Mouse (Mus musculus): Measurements from ENCODE around the gene Atp2b2. TPM values are rescaled to one million over a fixed set of nuclear protein-coding genes. Genes with fewer than 3 reads are reported as not detected.

Gene Atp2b2
- polyA plus RNA-seq, 1 experiment: 0.07 TPM

DNA sequence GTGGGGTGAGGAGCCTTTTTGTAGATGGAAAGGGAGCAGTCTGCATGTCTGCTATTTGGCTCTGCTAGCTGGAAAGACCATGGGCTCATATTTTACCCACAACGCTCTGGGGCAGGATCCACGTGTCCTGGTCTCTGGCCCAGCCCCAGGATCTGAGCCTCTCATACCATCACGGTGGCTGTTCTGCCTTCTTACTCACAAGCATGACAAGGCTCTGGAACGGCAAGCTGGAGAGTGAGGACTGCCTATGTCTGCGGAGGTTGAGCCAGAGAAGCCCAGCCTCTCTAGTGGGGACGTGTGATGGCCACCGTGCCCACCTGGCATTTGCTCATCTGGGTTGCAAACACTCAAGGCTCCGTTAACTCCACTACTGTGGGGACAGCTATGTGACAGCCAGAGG is 63.7 kb downstream of the Atp2b2 start:
- H3K4me1 ChIP-seq (ENCODE audit: control insufficient read depth, insufficient read depth, insufficient read length): no peaks in the 10 kb centered on the region
- H3K27ac ChIP-seq (ENCODE audit: insufficient read depth, low read length): no peak overlapping the region
- no peaks in the 10 kb centered on the region for H3K36me3 ChIP-seq (ENCODE audit: control insufficient read depth, insufficient read depth, low read length)
- no peaks in the 10 kb centered on the region for H3K27me3 ChIP-seq (ENCODE audit: control insufficient read depth, insufficient read depth, low read length)
- 89% methylated on average over 8 of the region's 8 CpGs for WGBS
- TF ChIP-seq POLR2A (IDR thresholded peaks at IDR 0.05; ENCODE audit: low read depth, low read length): no peak
- no peak for TF ChIP-seq CTCF (IDR thresholded peaks at IDR 0.05; ENCODE audit: extremely low read depth, insufficient read depth, insufficient read length, insufficient replicate concordance)
- DNase-seq (ENCODE audit: low read depth in 1 of 2, low spot score in 2 of 2): no peak
- no peak overlapping the region for H3K4me3 ChIP-seq (ENCODE audit: extremely low read depth, insufficient read depth, insufficient read length)

DNA sequence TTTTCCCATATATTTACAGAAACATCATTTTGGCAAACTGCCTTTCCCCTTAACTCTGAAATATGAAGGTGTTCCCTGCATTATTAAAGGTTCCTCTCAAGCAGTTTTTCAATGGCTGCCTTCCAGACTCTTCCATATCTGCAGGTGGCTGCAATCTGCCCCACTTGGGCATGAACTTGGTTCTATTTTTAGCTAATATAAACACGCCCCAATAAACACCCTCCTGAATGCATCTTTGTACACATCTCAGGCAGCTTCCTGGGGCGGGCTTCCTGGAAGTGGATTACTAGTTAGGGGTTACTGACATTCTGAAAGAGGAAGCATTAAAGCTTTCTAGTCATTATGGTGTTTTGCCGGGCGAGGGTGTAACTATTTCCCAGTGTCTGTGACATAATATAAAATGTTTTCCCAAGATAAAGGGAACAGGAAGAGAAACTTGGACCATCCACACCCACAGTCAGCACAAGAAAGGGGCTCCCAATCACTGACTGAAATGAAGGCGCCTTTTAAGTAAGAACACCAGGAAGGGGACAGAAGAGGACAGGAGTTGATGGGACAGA is 64.2 kb downstream of the Atp2b2 start:
- Histone ChIP-seq H3K27me3 (ENCODE audit: control insufficient read depth, insufficient read depth, low read length) (no peaks in the 10 kb centered on the region), H3K4me3 (ENCODE audit: extremely low read depth, insufficient read depth, insufficient read length) (no peak overlapping the region), H3K36me3 (ENCODE audit: control insufficient read depth, insufficient read depth, low read length) (no peaks in the 10 kb centered on the region), H3K4me1 (ENCODE audit: control insufficient read depth, insufficient read depth, insufficient read length) (no peaks in the 10 kb centered on the region), H3K27ac (ENCODE audit: insufficient read depth, low read length) (no peak overlapping the region)
- TF ChIP-seq POLR2A (IDR thresholded peaks at IDR 0.05; ENCODE audit: low read depth, low read length) (no peak), CTCF (IDR thresholded peaks at IDR 0.05; ENCODE audit: extremely low read depth, insufficient read depth, insufficient read length, insufficient replicate concordance) (no peak)
- DNase-seq (ENCODE audit: low read depth in 1 of 2, low spot score in 2 of 2): no peak
- WGBS: 34% methylated on average over 5 of the region's 5 CpGs

DNA sequence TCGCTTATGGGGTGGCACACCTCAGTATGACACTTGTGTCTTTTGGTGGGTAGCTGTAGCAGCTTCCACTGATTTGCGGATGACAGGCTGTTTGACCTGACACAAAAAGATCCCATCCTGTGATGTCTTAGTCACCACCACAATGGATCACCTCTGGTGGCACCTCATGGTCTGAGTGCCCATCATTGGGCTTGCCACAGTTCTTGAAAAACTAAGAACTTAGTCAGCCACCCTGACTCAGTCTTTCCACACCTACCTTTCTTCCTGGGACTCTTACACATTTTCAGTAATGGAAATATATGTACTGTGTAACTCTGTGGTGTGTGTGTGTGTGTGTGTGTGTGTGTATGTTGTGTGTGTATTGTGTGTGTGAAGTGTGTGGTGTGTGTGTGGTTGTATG is 71.5 kb downstream of the Atp2b2 start:
- WGBS: 76% methylated on average over 2 of the region's 2 CpGs
- no peak overlapping the region for H3K27ac ChIP-seq (ENCODE audit: insufficient read depth, low read length)
- H3K27me3 ChIP-seq (ENCODE audit: control insufficient read depth, insufficient read depth, low read length): no peaks in the 10 kb centered on the region
- no peaks in the 10 kb centered on the region for H3K4me1 ChIP-seq (ENCODE audit: control insufficient read depth, insufficient read depth, insufficient read length)
- H3K4me3 ChIP-seq (ENCODE audit: extremely low read depth, insufficient read depth, insufficient read length): no peak overlapping the region
- TF ChIP-seq CTCF (IDR thresholded peaks at IDR 0.05; ENCODE audit: extremely low read depth, insufficient read depth, insufficient read length, insufficient replicate concordance) (no peak), POLR2A (IDR thresholded peaks at IDR 0.05; ENCODE audit: low read depth, low read length) (no peak)
- no peaks in the 10 kb centered on the region for H3K36me3 ChIP-seq (ENCODE audit: control insufficient read depth, insufficient read depth, low read length)
- DNase-seq (ENCODE audit: low read depth in 1 of 2, low spot score in 2 of 2): no peak

DNA sequence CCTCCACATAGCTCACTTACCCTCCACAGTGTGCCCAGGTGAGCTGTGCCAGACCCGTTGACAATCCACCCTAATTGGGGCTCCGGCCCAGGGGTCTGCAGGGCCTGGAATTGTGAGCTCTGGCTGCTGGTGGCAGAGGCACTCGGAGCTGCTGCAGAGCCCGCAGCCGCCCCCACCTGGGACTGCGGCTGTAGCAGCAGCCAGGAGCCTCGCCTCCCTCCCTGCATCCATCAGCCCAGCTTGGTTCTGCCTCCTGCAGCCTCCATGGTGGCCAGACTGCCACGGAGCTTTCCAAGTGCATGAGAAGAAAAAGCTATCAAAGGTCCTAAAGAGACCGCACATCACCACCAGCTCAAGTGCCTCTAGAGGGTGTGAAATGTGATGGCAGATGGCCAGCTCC is 71.9 kb downstream of the Atp2b2 start:
- Histone ChIP-seq H3K27me3 (ENCODE audit: control insufficient read depth, insufficient read depth, low read length) (no peaks in the 10 kb centered on the region), H3K4me3 (ENCODE audit: extremely low read depth, insufficient read depth, insufficient read length) (no peak overlapping the region), H3K27ac (ENCODE audit: insufficient read depth, low read length) (no peak overlapping the region), H3K4me1 (ENCODE audit: control insufficient read depth, insufficient read depth, insufficient read length) (no peaks in the 10 kb centered on the region), H3K36me3 (ENCODE audit: control insufficient read depth, insufficient read depth, low read length) (no peaks in the 10 kb centered on the region)
- WGBS: 52% methylated on average over 9 of the region's 9 CpGs
- TF ChIP-seq CTCF (IDR thresholded peaks at IDR 0.05; ENCODE audit: extremely low read depth, insufficient read depth, insufficient read length, insufficient replicate concordance) (no peak), POLR2A (IDR thresholded peaks at IDR 0.05; ENCODE audit: low read depth, low read length) (no peak)
- no peak for DNase-seq (ENCODE audit: low read depth in 1 of 2, low spot score in 2 of 2)

DNA sequence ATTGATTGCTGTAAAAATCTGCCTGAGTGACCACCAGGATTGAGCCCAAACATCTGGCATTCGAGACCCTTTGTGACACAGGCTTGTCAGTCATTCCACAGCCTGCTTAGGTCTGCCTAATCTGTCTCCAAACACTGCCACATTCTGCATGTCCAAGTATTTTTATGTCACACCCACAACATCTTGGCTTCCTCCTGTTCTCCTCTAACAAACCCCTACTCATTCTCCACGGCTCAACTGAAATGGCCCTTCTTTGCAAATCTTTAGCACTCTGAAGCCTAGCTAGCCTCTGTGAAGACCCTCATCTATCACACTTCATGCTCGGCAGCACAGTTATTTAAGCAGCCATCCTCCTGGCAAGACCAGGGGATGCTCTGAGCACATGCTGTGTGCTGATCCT is 72.7 kb downstream of the Atp2b2 start:
- TF ChIP-seq CTCF (IDR thresholded peaks at IDR 0.05; ENCODE audit: extremely low read depth, insufficient read depth, insufficient read length, insufficient replicate concordance): no peak
- no peak for TF ChIP-seq POLR2A (IDR thresholded peaks at IDR 0.05; ENCODE audit: low read depth, low read length)
- 66% methylated on average over 3 of the region's 3 CpGs for WGBS

DNA sequence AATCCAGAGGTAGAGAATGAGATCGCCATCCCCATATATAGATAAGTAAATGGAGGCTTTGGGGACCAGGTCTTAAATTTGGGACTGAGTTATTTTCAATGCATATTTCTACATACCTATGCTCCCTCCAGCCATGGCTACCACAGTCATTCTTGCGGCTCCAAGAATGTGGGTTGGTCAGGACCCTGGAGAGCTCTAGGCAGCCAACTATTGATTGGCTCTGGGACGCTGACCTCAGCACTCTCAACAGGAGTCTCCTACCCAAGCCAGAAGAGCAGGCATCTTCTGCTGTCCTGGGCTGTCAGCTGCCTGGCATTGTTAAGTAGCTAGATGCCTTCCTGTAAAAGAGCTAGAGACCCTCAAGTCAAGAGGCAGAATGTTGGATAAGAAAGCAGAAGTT is 79.6 kb downstream of the Atp2b2 start:
- Histone ChIP-seq H3K27me3 (ENCODE audit: control insufficient read depth, insufficient read depth, low read length) (no peaks in the 10 kb centered on the region), H3K4me3 (ENCODE audit: extremely low read depth, insufficient read depth, insufficient read length) (no peak overlapping the region), H3K4me1 (ENCODE audit: control insufficient read depth, insufficient read depth, insufficient read length) (no peaks in the 10 kb centered on the region), H3K36me3 (ENCODE audit: control insufficient read depth, insufficient read depth, low read length) (no peaks in the 10 kb centered on the region), H3K27ac (ENCODE audit: insufficient read depth, low read length) (no peak overlapping the region)
- TF ChIP-seq CTCF (IDR thresholded peaks at IDR 0.05; ENCODE audit: extremely low read depth, insufficient read depth, insufficient read length, insufficient replicate concordance): no peak
- no peak for TF ChIP-seq POLR2A (IDR thresholded peaks at IDR 0.05; ENCODE audit: low read depth, low read length)
- DNase-seq (ENCODE audit: low read depth in 1 of 2, low spot score in 2 of 2): no peak
- WGBS: 18% methylated on average over 3 of the region's 3 CpGs

More for the DNA sequence above, 72.7 kb downstream of the Atp2b2 start:
- Histone ChIP-seq H3K27ac (ENCODE audit: insufficient read depth, low read length) (no peak overlapping the region), H3K36me3 (ENCODE audit: control insufficient read depth, insufficient read depth, low read length) (no peaks in the 10 kb centered on the region), H3K4me1 (ENCODE audit: control insufficient read depth, insufficient read depth, insufficient read length) (no peaks in the 10 kb centered on the region), H3K4me3 (ENCODE audit: extremely low read depth, insufficient read depth, insufficient read length) (no peak overlapping the region), H3K27me3 (ENCODE audit: control insufficient read depth, insufficient read depth, low read length) (no peaks in the 10 kb centered on the region)
- no peak for DNase-seq (ENCODE audit: low read depth in 1 of 2, low spot score in 2 of 2)

DNA sequence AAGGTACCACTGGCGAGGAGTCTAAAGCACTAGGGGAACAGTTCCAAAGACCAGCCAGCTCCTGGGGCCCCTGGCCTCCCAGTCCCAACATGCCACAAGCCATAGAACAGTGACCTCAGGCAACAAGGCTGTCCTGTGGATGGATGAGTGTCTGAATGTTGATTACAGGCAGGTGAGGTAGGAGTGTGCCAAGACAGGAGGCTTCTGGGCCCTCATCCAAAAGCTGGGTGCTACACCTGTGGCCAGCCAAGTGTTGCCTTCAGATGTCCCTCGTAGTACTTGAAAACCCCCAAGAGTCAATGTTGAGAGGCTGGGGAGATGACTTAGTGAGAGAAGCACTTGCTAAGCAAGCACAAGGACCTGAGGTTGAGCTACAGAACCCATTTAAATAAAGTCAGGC is 80.8 kb downstream of the Atp2b2 start:
- WGBS: 75% methylated on average over 2 of the region's 2 CpGs
- H3K4me3 ChIP-seq (ENCODE audit: extremely low read depth, insufficient read depth, insufficient read length): no peak overlapping the region
- no peak for TF ChIP-seq CTCF (IDR thresholded peaks at IDR 0.05; ENCODE audit: extremely low read depth, insufficient read depth, insufficient read length, insufficient replicate concordance)
- TF ChIP-seq POLR2A (IDR thresholded peaks at IDR 0.05; ENCODE audit: low read depth, low read length): no peak
- no peaks in the 10 kb centered on the region for H3K4me1 ChIP-seq (ENCODE audit: control insufficient read depth, insufficient read depth, insufficient read length)
- H3K27ac ChIP-seq (ENCODE audit: insufficient read depth, low read length): no peak overlapping the region
- no peak for DNase-seq (ENCODE audit: low read depth in 1 of 2, low spot score in 2 of 2)
- H3K27me3 ChIP-seq (ENCODE audit: control insufficient read depth, insufficient read depth, low read length): no peaks in the 10 kb centered on the region
- H3K36me3 ChIP-seq (ENCODE audit: control insufficient read depth, insufficient read depth, low read length): no peaks in the 10 kb centered on the region
